Mouse (Mus musculus): ENCODE measurements at regions not wholly inside any gene's neighbourhood (a gene's known extent, or its start where the extent isn't known, plus 50 kb on each side); places are given as distances from the start of the nearest gene placed in this dataset.
A peak's percentile ranks its signal among the peaks of the same experiment; 100 is the strongest.

- ATAC-seq = no peak
- H3K36me3 ChIP-seq (ENCODE audit: control insufficient read depth, insufficient read depth) = no peaks in the 10 kb centered on the region
- no peak overlapping the region for H3K4me3 ChIP-seq (ENCODE audit: low read depth, low read length)
- no peaks in the 10 kb centered on the region for H3K27me3 ChIP-seq (replicated peaks; ENCODE audit: control insufficient read depth, insufficient read depth, low read length)
- H3K9me3 ChIP-seq (ENCODE audit: control insufficient read depth) = no peaks in the 10 kb centered on the region
- H3K9ac ChIP-seq (ENCODE audit: low read depth, low read length) = no peak overlapping the region
- no peaks in the 10 kb centered on the region for H3K4me1 ChIP-seq (replicated peaks; ENCODE audit: control insufficient read depth, insufficient read depth, low read length)
- TF ChIP-seq CTCF (IDR thresholded peaks at IDR 0.05; ENCODE audit: low read depth) = no peak
- H3K4me2 ChIP-seq (replicated peaks; ENCODE audit: low read depth) = no peak overlapping the region
- H3K27ac ChIP-seq (ENCODE audit: low read depth, low read length) = no peak overlapping the region
- WGBS = 77% methylated on average over 6 of the region's 6 CpGs
These were observed 159.6 kb upstream of the Nrsn1 start for GRCm38 (mm10) chr13:25429701-25430418.

- Histone ChIP-seq H3K27me3 (replicated peaks; ENCODE audit: control insufficient read depth, insufficient read depth, low read length) (no peaks in the 10 kb centered on the region), H3K36me3 (ENCODE audit: control insufficient read depth, insufficient read depth) (no peaks in the 10 kb centered on the region), H3K4me3 (ENCODE audit: low read depth, low read length) (no peak overlapping the region), H3K4me2 (replicated peaks; ENCODE audit: low read depth) (no peak overlapping the region), H3K27ac (ENCODE audit: low read depth, low read length) (no peak overlapping the region), H3K9me3 (ENCODE audit: control insufficient read depth) (no peaks in the 10 kb centered on the region), H3K4me1 (replicated peaks; ENCODE audit: control insufficient read depth, insufficient read depth, low read length) (no peaks in the 10 kb centered on the region), H3K9ac (ENCODE audit: low read depth, low read length) (no peak overlapping the region)
- WGBS = 59% methylated on average over 3 of the region's 3 CpGs
- no peak for TF ChIP-seq CTCF (IDR thresholded peaks at IDR 0.05; ENCODE audit: low read depth)
- no peak for ATAC-seq
These were observed 133.0 kb upstream of the Nrsn1 start for GRCm38 (mm10) chr13:25403182-25403795.

GRCm38 (mm10) chr13:25402691-25403090 is 132.4 kb upstream of the Nrsn1 start:
- no peak overlapping the region for H3K9ac ChIP-seq (ENCODE audit: low read depth, low read length)
- H3K27me3 ChIP-seq (replicated peaks; ENCODE audit: control insufficient read depth, insufficient read depth, low read length) = no peaks in the 10 kb centered on the region
- no peaks in the 10 kb centered on the region for H3K9me3 ChIP-seq (ENCODE audit: control insufficient read depth)
- H3K4me2 ChIP-seq (replicated peaks; ENCODE audit: low read depth) = no peak overlapping the region
- no peak overlapping the region for H3K4me3 ChIP-seq (ENCODE audit: low read depth, low read length)
- TF ChIP-seq CTCF (IDR thresholded peaks at IDR 0.05; ENCODE audit: low read depth) = no peak
- H3K27ac ChIP-seq (ENCODE audit: low read depth, low read length) = no peak overlapping the region
- H3K4me1 ChIP-seq (replicated peaks; ENCODE audit: control insufficient read depth, insufficient read depth, low read length) = no peaks in the 10 kb centered on the region
- no peak for ATAC-seq
- 34% methylated on average over 2 of the region's 2 CpGs for WGBS
- no peaks in the 10 kb centered on the region for H3K36me3 ChIP-seq (ENCODE audit: control insufficient read depth, insufficient read depth)

- WGBS = 70% methylated on average over 9 of the region's 9 CpGs
- ATAC-seq = no peak
These were observed 131.7 kb upstream of the Nrsn1 start for GRCm38 (mm10) chr13:25401936-25402504.

GRCm38 (mm10) chr13:25392770-25393290 is 122.5 kb upstream of the Nrsn1 start:
- Histone ChIP-seq H3K9ac (ENCODE audit: low read depth, low read length) (no peak overlapping the region), H3K27ac (ENCODE audit: low read depth, low read length) (no peak overlapping the region), H3K9me3 (ENCODE audit: control insufficient read depth) (no peaks in the 10 kb centered on the region), H3K36me3 (ENCODE audit: control insufficient read depth, insufficient read depth) (no peaks in the 10 kb centered on the region), H3K4me2 (replicated peaks; ENCODE audit: low read depth) (no peak overlapping the region), H3K4me1 (replicated peaks; ENCODE audit: control insufficient read depth, insufficient read depth, low read length) (no peaks in the 10 kb centered on the region), H3K27me3 (replicated peaks; ENCODE audit: control insufficient read depth, insufficient read depth, low read length) (no peaks in the 10 kb centered on the region), H3K4me3 (ENCODE audit: low read depth, low read length) (no peak overlapping the region)
- no peak for ATAC-seq
- 85% methylated on average over 5 of the region's 5 CpGs for WGBS
- TF ChIP-seq CTCF (IDR thresholded peaks at IDR 0.05; ENCODE audit: low read depth) = no peak

More at GRCm38 (mm10) chr13:25401936-25402504, 131.7 kb upstream of the Nrsn1 start:
- no peaks in the 10 kb centered on the region for H3K4me1 ChIP-seq (replicated peaks; ENCODE audit: control insufficient read depth, insufficient read depth, low read length)
- H3K9me3 ChIP-seq (ENCODE audit: control insufficient read depth) = no peaks in the 10 kb centered on the region
- peak; percentile 25; the same call in 1 of the 2 replicates for TF ChIP-seq CTCF (IDR thresholded peaks at IDR 0.05; ENCODE audit: low read depth)
- no peak overlapping the region for H3K9ac ChIP-seq (ENCODE audit: low read depth, low read length)
- no peaks in the 10 kb centered on the region for H3K36me3 ChIP-seq (ENCODE audit: control insufficient read depth, insufficient read depth)
- no peak overlapping the region for H3K4me2 ChIP-seq (replicated peaks; ENCODE audit: low read depth)
- H3K27ac ChIP-seq (ENCODE audit: low read depth, low read length) = no peak overlapping the region
- H3K27me3 ChIP-seq (replicated peaks; ENCODE audit: control insufficient read depth, insufficient read depth, low read length) = no peaks in the 10 kb centered on the region
- H3K4me3 ChIP-seq (ENCODE audit: low read depth, low read length) = no peak overlapping the region

GRCm38 (mm10) chr13:25362627-25362967 is 92.3 kb upstream of the Nrsn1 start:
- 69% methylated on average over 4 of the region's 4 CpGs for WGBS
- Histone ChIP-seq H3K27ac (ENCODE audit: low read depth, low read length) (no peak overlapping the region), H3K27me3 (replicated peaks; ENCODE audit: control insufficient read depth, insufficient read depth, low read length) (no peaks in the 10 kb centered on the region), H3K9ac (ENCODE audit: low read depth, low read length) (no peak overlapping the region), H3K4me3 (ENCODE audit: low read depth, low read length) (no peak overlapping the region), H3K4me2 (replicated peaks; ENCODE audit: low read depth) (no peak overlapping the region), H3K9me3 (ENCODE audit: control insufficient read depth) (no peaks in the 10 kb centered on the region), H3K4me1 (replicated peaks; ENCODE audit: control insufficient read depth, insufficient read depth, low read length) (no peaks in the 10 kb centered on the region), H3K36me3 (ENCODE audit: control insufficient read depth, insufficient read depth) (no peaks in the 10 kb centered on the region)
- TF ChIP-seq CTCF (IDR thresholded peaks at IDR 0.05; ENCODE audit: low read depth) = no peak
- ATAC-seq = no peak
